Mouse (Mus musculus) CD4-positive naive resting alpha-beta T cell, adult 57 days (primary cell): ENCODE measurements around the gene Map2k6. TPM values are rescaled to one million over a fixed set of nuclear protein-coding genes. Genes with fewer than 3 reads are reported as not detected.

ENCODE experiments used
- total RNA-seq: library from RNA; stranded (reverse); gene quantifications from one replicate; pipeline ENCODE4 v1.2.4, GENCODE M21; 2023

The Map2k6 gene
- 20.7 TPM for total RNA-seq

DNA sequence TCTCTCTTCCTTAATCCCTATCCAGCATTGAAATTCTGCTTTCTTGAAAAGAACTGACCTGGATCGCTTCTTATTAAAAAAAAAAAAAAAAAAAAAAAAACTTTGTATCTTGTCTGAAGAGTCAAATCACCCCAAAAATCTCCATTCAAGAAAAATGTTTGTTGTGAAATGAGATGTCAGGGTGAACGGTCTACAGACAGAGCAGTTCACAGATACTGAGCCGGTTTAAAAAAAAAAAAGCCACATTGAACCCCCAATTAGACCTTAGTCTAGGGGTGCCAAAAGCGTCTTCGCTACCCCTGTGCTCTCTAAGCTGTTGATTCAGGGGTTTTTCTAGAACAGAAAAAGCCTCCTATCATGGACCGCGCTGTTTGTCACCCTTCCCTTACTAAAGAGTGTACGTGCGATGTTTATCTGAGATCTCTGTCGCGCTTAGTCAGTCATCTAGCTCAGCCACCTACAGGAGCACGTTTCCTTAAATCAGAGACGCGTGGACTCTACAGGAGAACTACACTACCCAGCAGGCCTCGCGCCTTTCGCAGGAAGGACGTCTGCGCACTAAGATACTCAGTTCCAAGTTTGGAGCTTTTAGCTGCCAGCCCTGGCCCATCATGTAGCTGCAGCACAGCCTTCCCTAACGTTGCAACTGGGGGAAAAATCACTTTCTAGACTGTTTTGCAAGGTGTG is at the start of gene Map2k6:
TSS of gene Map2k6 (plus strand) at position 570 of the 687 bp plus-strand sequence.

Other genes with a start within 250 kb of the Map2k6 start
- gene Abca9, start 230.9 kb upstream of the Map2k6 start, total RNA-seq, result 0.68 TPM
- 10.1 TPM for gene Abca6, start 147.3 kb upstream of the Map2k6 start, total RNA-seq
- 1.5 TPM for gene Abca5, start 61.4 kb upstream of the Map2k6 start, total RNA-seq